Mouse (Mus musculus) liver, embryonic 12.5 days (tissue): Measurements from ENCODE around the gene Fancg. TPM values are rescaled to one million over a fixed set of nuclear protein-coding genes. Genes with fewer than 3 reads are reported as not detected.
A peak's percentile ranks its signal among the peaks of the same experiment; 100 is the strongest.

Experiments
- ATAC-seq: fragments of 200-750 bp; cut with Nextera tagmentation; 2 replicates; pipeline ENCODE4 v1.8.0; 2017; ENCODE audit warnings: moderate number of reproducible peaks, mild to moderate bottlenecking, moderate library complexity
- H3K27ac ChIP-seq: fragments of 300-500 bp; sonication (generic); 2 replicates; pipeline ENCODE4 v1.5.1; 2016; ENCODE audit warnings: mild to moderate bottlenecking
- H3K27me3 ChIP-seq: fragments of 300-500 bp; sonication (generic); replicated peaks from 2 replicates; pipeline ENCODE4 v1.6.1; 2016; ENCODE audit warnings: mild to moderate bottlenecking, moderate library complexity
- H3K36me3 ChIP-seq: fragments of 300-500 bp; sonication (generic); 2 replicates; pipeline ENCODE4 v1.6.1; 2016; ENCODE audit warnings: mild to moderate bottlenecking, moderate library complexity
- H3K4me1 ChIP-seq: fragments of 300-500 bp; sonication (generic); 2 replicates; pipeline ENCODE4 v1.6.1; 2016
- H3K4me2 ChIP-seq: fragments of 300-500 bp; sonication (generic); 2 replicates; pipeline ENCODE4 v1.6.1; 2016; ENCODE audit warnings: mild to moderate bottlenecking, moderate library complexity
- H3K4me3 ChIP-seq: fragments of 300-500 bp; sonication (generic); 2 replicates; pipeline ENCODE4 v1.5.1; 2016; ENCODE audit warnings: mild to moderate bottlenecking, moderate library complexity
- H3K9ac ChIP-seq: fragments of 300-500 bp; sonication (generic); 2 replicates; pipeline ENCODE4 v1.6.1; 2016; ENCODE audit warnings: mild to moderate bottlenecking, moderate library complexity
- H3K9me3 ChIP-seq: fragments of 300-500 bp; sonication (generic); replicated peaks from 2 replicates; pipeline ENCODE4 v1.6.1; 2016; ENCODE audit warnings: mild to moderate bottlenecking, moderate library complexity
- WGBS: fragments of 180-500 bp; shearing (Covaris S2); methylation state at CpG from one replicate; pipeline ENCODE4 v1.1.7; 2016; ENCODE audit not compliant: insufficient replicate concordance; 5-methylcytosine and 5-hydroxymethylcytosine counted together
- polyA plus RNA-seq: library from polyadenylated mRNA; unstranded; fragments of >200 nt; fragmentation: Nextera tagmentation; extraction: Ambion mirVana; gene quantifications from 2 replicates; pipeline ENCODE4 v1.2.1, GENCODE M21; 2016

The Fancg gene
- polyA plus RNA-seq, 1 experiment from 2014 or later, result 12.3 TPM

- Histone ChIP-seq H3K4me3 (peak within 1 kb of the TSS; percentile 81), H3K9ac (peak within 1 kb of the TSS; percentile 96), H3K27ac (peak within 1 kb of the TSS; percentile 89), H3K4me1 (peaks cover 35% of the 10 kb centered on the region), H3K27me3 (no peaks in the 10 kb centered on the region), H3K9me3 (no peaks in the 10 kb centered on the region), H3K4me2 (peak within 1 kb of the TSS; percentile 82), H3K36me3 (peaks cover 75% of the 10 kb centered on the region)
- 2% methylated on average over 38 of the region's 38 CpGs for WGBS
- peak; percentile 96 for ATAC-seq
Observed at GRCm38 (mm10) chr4:43031237-43031995, 21.1 kb upstream of the Fancg start, which contains the start of gene Stoml2. Gene Stoml2 (minus strand): TSS chr4:43031710.

DNA sequence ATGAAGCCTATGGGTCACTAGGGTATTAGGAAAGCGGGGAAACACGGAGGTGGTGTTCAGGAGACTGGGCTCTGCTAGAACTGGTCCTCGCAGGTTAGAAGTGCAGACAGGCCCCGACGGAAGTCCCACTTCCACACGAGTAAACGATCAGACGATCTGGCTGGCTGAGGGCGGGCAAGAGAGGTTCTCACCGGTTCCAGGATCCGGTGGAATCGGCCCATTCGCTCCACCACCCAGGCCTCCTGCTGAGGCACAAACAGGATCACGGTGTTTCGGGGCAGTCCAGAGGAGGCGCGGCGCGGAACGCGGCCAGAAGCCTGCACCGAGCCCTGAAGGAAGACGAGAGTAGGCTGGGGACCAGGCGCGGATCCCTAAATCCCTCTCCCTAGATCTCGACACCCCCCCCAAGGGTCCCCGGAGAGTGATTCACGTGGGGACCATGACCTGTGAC, 20.5 kb upstream of the Fancg start:
- WGBS, result under 1% methylated on average over 28 of the region's 28 CpGs
- no peaks in the 10 kb centered on the region for H3K27me3 ChIP-seq
- ATAC-seq, result peak; percentile 74
- H3K4me1 ChIP-seq, result peaks cover 32% of the 10 kb centered on the region
- peak overlapping the region; percentile 89 for H3K27ac ChIP-seq
- H3K4me2 ChIP-seq, result peak overlapping the region; percentile 82
- no peaks in the 10 kb centered on the region for H3K9me3 ChIP-seq
- peak overlapping the region; percentile 81 for H3K4me3 ChIP-seq
- H3K36me3 ChIP-seq, result peaks cover 69% of the 10 kb centered on the region
- peak overlapping the region; percentile 96 for H3K9ac ChIP-seq

DNA sequence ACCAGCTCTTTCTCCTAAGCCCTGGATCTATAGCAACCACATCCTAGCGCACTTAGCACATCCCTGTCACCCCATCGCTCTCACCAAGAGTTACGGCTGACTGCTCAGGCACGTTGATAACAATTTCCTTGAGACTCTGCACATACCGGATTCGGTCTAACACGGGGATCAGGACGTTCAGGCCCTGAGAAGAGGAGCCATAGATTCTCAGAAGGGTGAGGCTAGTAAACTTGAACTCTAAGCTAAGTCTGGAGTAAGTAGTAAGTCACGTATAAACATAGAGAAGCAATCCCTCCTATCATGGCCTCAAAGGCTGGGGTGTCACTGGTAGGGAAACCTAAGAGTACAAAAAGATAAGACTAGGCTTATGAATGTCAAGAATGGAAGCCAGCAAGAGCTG, 20.0 kb upstream of the Fancg start:
- Histone ChIP-seq H3K27me3 (no peaks in the 10 kb centered on the region), H3K27ac (peak overlapping the region; percentile 89), H3K9me3 (no peaks in the 10 kb centered on the region), H3K4me3 (peak overlapping the region; percentile 81), H3K4me2 (peak overlapping the region; percentile 82), H3K4me1 (peaks cover 31% of the 10 kb centered on the region), H3K36me3 (peaks cover 65% of the 10 kb centered on the region), H3K9ac (peak overlapping the region; percentile 96)
- WGBS, result 58% methylated on average over 9 of the region's 9 CpGs
- ATAC-seq, result peak; percentile 13; the same call in 1 of the 2 replicates

DNA sequence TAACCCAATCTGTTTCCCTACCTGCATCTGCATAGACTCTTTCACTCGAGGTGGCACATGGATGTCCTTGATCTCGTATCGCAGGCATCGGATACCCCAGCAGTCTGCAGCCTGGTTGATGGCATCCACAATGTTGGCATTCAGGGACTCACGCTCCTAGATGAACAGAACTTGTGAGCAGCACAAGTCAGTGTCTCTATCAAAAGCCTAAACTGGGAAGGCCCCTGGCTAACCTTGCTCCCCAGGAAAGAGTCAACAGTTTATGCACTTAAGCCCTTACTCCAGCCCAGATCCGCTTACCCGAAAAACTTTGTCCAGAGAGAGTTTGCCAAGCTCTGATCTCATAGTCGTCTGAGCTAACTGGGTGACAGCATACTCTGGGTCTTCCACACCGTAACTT, 19.4 kb upstream of the Fancg start:
- H3K9ac ChIP-seq, result peak overlapping the region; percentile 96
- H3K36me3 ChIP-seq, result peaks cover 59% of the 10 kb centered on the region
- ATAC-seq, result no peak
- peak overlapping the region; percentile 82 for H3K4me2 ChIP-seq
- peak overlapping the region; percentile 81 for H3K4me3 ChIP-seq
- no peaks in the 10 kb centered on the region for H3K27me3 ChIP-seq
- peak overlapping the region; percentile 89 for H3K27ac ChIP-seq
- WGBS, result 88% methylated on average over 9 of the region's 9 CpGs
- H3K9me3 ChIP-seq, result no peaks in the 10 kb centered on the region
- peaks cover 35% of the 10 kb centered on the region for H3K4me1 ChIP-seq

GRCm38 (mm10) chr4:43029121-43029520, 18.8 kb upstream of the Fancg start:
- 81% methylated on average over 7 of the region's 7 CpGs for WGBS
- Histone ChIP-seq H3K36me3 (peaks cover 57% of the 10 kb centered on the region), H3K9ac (peak overlapping the region; percentile 32; the same call in 1 of the 2 replicates), H3K4me3 (peak overlapping the region; percentile 81), H3K9me3 (no peaks in the 10 kb centered on the region), H3K27ac (no peak overlapping the region), H3K4me2 (peak overlapping the region; percentile 82), H3K27me3 (no peaks in the 10 kb centered on the region), H3K4me1 (peaks cover 42% of the 10 kb centered on the region)
- ATAC-seq, result no peak

DNA sequence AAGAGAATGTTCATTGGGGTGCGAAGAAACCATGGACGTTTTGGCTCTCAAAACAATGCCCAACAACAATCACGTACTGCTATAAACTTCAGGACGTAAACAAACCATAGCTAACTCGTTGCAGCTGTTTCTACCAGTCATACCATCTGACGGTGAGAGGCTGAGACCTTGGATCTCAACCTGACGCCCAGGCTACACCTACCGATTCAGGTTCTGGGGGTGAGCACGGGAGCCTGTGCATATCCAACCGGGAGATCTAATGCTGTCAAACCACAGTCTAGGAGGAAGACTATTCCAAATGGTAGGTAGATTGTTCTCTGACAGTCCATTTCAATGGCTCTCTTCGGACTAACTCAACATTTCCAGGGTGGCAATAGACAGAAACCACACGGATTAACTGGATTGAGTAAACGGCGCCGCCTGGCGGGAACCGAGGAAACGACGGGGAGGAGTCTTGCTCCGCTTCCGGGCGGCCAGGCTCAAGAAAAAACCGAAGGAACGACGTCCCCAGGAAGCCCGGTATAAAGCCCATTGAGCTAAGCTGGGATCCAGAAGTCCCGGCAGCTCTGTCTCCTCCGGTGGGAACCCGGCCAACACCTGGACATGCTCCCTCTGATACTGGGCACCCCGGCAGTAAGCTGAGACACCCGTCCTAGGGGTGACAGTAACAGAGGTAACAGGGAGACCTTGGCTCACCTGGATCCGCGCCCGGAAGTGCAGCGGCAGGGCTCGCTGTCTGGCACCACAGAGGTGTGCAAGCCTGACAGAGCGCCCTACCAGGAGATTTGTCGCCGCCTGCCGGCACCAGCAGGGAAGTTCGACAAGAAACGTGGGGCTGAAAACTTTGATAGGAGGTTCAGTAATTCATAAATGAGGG, 15.0 kb upstream of the Fancg start, which contains the start of gene Pigo:
Gene Pigo (minus strand): TSS at position 736 of the 877 bp plus-strand sequence.
- H3K27ac ChIP-seq, result peak within 1 kb of the TSS; percentile 92
- WGBS, result 7% methylated on average over 42 of the region's 42 CpGs
- H3K4me3 ChIP-seq, result peak within 1 kb of the TSS; percentile 70
- ATAC-seq, result peak; percentile 90
- H3K9me3 ChIP-seq, result no peaks in the 10 kb centered on the region
- peaks cover 79% of the 10 kb centered on the region for H3K36me3 ChIP-seq
- no peaks in the 10 kb centered on the region for H3K27me3 ChIP-seq
- peaks cover 37% of the 10 kb centered on the region for H3K4me1 ChIP-seq
- peak within 1 kb of the TSS; percentile 86 for H3K4me2 ChIP-seq
- peak within 1 kb of the TSS; percentile 77 for H3K9ac ChIP-seq

DNA sequence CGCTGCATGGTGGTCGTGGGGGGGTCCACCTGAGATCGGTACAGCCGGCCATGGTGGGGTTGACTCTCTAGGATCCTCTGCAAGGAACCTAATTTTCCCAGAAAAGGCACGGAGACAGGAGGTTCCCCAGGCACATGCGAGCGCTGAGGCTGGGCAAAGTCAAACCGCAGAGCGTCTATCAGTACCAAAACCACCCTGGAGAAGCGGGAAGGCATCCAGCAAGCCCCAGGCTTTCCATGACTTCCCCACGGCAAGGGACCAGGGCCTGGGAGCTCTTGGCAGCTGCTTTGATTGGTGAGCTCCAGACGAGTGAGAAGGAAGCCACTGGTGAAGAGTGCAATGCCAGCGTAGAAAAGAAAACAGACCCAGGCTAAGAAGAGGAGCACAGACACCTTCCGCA, 14.4 kb upstream of the Fancg start:
- WGBS, result 73% methylated on average over 14 of the region's 14 CpGs
- Histone ChIP-seq H3K9ac (peak overlapping the region; percentile 77), H3K36me3 (peaks cover 81% of the 10 kb centered on the region), H3K4me3 (peak overlapping the region; percentile 70), H3K4me1 (peaks cover 37% of the 10 kb centered on the region), H3K27me3 (no peaks in the 10 kb centered on the region), H3K9me3 (no peaks in the 10 kb centered on the region), H3K4me2 (peak overlapping the region; percentile 86), H3K27ac (peak overlapping the region; percentile 92)
- ATAC-seq, result no peak

GRCm38 (mm10) chr4:43021341-43021740, 11.0 kb upstream of the Fancg start:
- Histone ChIP-seq H3K9ac (no peak overlapping the region), H3K4me3 (no peak overlapping the region), H3K36me3 (peaks cover 80% of the 10 kb centered on the region), H3K27ac (no peak overlapping the region), H3K4me2 (no peak overlapping the region), H3K27me3 (no peaks in the 10 kb centered on the region), H3K4me1 (peaks cover 30% of the 10 kb centered on the region), H3K9me3 (no peaks in the 10 kb centered on the region)
- ATAC-seq, result no peak
- WGBS, result 89% methylated on average over 17 of the region's 17 CpGs

- Histone ChIP-seq H3K36me3 (peaks cover 80% of the 10 kb centered on the region), H3K9ac (no peak overlapping the region), H3K27ac (no peak overlapping the region), H3K9me3 (no peaks in the 10 kb centered on the region), H3K4me3 (no peak overlapping the region), H3K27me3 (no peaks in the 10 kb centered on the region), H3K4me2 (no peak overlapping the region), H3K4me1 (peaks cover 28% of the 10 kb centered on the region)
- 88% methylated on average over 16 of the region's 16 CpGs for WGBS
- ATAC-seq, result no peak
Observed at GRCm38 (mm10) chr4:43020876-43021275, 10.6 kb upstream of the Fancg start.

GRCm38 (mm10) chr4:43019641-43020465, 9.5 kb upstream of the Fancg start:
- H3K4me2 ChIP-seq, result no peak overlapping the region; the same call in 1 of the 2 replicates
- no peaks in the 10 kb centered on the region for H3K9me3 ChIP-seq
- no peak overlapping the region for H3K4me3 ChIP-seq
- no peak overlapping the region for H3K27ac ChIP-seq
- H3K4me1 ChIP-seq, result peaks cover 23% of the 10 kb centered on the region
- H3K36me3 ChIP-seq, result peaks cover 80% of the 10 kb centered on the region
- no peaks in the 10 kb centered on the region for H3K27me3 ChIP-seq
- 63% methylated on average over 23 of the region's 23 CpGs for WGBS
- H3K9ac ChIP-seq, result no peak overlapping the region
- peak; percentile 50; the same call in 1 of the 2 replicates for ATAC-seq

GRCm38 (mm10) chr4:43019176-43019575, 8.9 kb upstream of the Fancg start:
- Histone ChIP-seq H3K27ac (no peak overlapping the region), H3K4me3 (no peak overlapping the region), H3K27me3 (no peaks in the 10 kb centered on the region), H3K4me2 (no peak overlapping the region), H3K9me3 (no peaks in the 10 kb centered on the region), H3K36me3 (peaks cover 76% of the 10 kb centered on the region), H3K9ac (no peak overlapping the region), H3K4me1 (peaks cover 17% of the 10 kb centered on the region)
- ATAC-seq, result no peak
- 88% methylated on average over 10 of the region's 10 CpGs for WGBS
